Mouse (Mus musculus): ENCODE results near the gene Grip1. TPM values are rescaled to one million over a fixed set of nuclear protein-coding genes. Genes with fewer than 3 reads are reported as not detected.
A peak's percentile ranks its signal among the peaks of the same experiment; 100 is the strongest.

Grip1 gene
- total RNA-seq, 2 experiments from 2014 or later, result 2.0 to 2.2 TPM

DNA sequence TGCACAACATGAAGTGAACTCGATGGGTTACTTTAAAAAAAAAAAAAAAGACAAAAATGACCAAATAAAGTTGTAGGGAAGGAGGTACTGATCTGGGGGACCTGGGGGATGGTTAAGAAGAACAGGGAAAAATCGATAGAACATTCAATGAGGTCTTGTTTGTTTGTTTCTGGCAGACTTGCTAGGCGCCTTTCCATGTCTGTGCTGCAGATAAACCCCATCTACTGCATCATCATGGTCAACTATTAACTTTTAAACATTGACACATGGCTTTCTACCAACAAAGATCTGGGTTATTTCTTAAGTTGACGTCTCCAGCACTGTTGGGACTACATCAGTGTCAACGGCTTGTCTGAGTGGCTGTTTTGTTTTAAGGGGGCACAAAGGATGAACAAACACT is 474.3 kb downstream of the Grip1 start:
- no peak for DNase-seq (ENCODE audit: low spot score in 2 of 2)

DNA sequence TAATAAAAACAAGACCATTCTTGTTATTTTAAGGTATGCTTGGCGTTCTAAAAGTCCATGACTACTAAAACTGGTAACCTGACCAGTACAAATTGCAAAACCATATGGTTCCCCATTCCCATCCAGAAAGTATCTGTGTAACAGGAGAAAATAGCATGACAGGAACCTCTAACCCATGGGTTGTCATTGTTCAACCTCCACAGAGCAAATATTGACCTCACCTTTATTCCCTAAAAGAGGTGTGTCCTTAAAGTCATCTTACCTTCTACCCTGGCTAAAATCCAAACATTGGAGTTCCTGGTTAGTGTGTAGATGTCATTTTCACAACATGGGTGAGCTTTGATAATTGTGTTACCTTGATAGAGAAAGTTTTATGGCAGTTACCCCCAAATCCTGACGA is 475.3 kb downstream of the Grip1 start:
- no peak for DNase-seq (ENCODE audit: low spot score in 2 of 2)

DNA sequence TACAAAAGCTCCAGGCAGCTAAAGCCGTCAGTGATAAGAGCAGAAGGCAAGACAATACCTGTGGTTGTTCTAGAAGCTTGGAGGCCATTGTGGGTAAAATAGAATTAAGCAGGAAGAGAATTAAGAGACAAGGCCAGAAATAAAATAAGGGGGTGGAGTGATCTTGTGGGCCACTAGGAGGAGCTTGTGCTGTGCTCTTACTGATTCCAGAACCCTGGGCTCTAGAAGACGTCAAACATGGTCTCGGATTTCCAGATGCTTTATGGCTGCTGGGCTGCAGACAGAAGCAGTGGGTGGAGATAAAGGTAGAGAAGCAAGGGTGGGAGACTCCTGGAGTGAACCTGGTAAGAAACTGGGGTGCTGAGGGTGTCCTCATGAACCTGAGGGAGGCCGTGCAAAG is 479.2 kb downstream of the Grip1 start:
- DNase-seq (ENCODE audit: low spot score in 2 of 2), result no peak

DNA sequence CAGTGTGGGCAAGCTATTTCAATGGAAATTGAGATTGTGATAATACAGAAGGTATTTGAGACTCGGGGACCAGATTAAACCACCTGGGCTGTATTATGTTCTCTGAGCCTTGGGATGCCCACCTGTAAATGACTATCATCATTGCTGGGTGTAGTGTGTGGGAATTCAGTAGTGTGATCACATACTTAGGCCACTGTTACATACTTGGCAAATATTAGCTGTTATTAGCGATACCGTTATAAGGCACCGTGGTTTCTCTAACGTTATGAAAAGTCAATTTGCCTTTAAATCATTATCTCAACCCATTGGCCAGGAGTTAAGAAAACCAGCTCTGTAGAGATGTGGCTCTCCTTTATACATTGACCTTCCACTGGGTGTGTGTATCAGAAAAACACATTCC is 479.7 kb downstream of the Grip1 start:
- DNase-seq (ENCODE audit: low spot score in 2 of 2), result no peak

DNA sequence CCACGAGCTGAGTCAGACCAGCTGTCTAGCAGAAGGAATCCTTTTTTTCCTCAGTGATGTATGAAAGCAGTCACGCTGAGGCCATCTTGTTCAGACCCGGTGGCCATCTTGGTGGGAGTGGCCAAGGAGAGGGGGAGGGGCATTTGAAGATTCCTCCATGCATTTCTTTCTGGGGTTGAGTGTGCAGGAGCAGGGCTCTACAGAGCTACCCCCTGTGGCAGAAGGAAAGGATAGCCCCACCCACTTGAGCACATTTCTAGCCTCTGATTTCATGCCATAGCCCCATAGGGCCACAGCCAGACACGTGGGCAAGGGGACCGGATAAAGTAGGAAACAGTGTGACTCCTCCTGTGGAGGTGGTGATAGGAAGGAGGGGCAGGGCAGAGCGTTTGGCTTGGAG is 481.6 kb downstream of the Grip1 start:
- no peak for DNase-seq (ENCODE audit: low spot score in 2 of 2)

DNA sequence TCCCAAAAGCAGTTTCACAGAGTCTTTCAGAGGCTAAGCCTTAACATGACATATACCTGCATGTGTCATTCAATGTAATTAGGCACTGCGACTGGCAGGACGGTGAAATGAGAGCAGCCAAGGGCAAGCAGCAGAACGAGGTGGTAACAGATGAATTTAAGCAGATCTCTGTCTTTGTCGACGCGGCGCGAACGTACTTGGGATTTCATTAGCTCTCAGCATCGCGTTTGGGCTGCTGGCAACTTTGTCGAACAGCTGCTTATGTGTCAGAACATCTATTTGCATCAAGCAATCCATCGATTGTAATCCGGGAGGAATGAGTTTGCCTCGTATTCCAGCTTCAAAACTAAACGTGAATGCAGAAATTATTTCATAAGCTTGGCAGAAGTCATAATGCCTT is 483.9 kb downstream of the Grip1 start:
- DNase-seq (ENCODE audit: low spot score in 2 of 2), result no peak

DNA sequence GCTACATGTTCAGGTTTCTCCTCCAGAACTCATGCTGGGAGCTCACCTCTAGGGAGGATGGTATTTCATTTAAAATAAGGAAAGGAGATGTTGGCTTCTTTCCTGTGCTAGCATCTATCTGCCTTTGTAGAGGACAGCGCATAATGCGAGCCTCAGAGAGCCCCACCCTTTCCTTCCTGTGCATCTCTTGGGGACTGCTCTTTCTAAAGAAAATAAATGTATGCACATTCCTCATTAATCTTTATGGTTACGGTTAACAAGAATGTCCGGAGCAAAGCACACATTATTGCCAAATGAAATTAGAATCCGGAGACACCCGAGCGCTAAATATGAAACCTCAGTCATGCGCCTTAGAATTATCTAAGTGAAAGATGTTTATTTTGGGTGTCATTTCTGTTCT is 490.3 kb downstream of the Grip1 start:
- no peak for DNase-seq (ENCODE audit: low spot score in 2 of 2)

DNA sequence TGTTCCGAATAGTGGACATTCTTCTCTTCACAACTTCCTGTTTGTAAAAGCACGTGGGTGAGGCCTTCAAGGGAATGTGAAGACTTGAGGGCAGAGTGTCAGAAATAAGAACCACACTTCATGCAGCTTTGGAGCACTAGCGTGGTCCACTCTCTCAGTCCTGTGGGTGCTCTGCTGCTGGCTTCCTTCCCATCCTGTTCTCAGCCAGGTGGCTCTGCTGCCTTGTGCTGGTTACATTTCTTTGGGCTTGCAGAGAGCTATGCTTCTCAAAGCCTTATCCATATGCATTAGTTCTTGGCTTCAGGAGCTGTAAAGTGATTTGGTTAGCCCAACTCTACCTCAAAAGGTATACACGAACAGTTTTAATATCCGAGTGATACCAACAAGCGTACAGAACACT is 497.8 kb downstream of the Grip1 start:
- no peak for DNase-seq (ENCODE audit: low spot score in 2 of 2)

DNA sequence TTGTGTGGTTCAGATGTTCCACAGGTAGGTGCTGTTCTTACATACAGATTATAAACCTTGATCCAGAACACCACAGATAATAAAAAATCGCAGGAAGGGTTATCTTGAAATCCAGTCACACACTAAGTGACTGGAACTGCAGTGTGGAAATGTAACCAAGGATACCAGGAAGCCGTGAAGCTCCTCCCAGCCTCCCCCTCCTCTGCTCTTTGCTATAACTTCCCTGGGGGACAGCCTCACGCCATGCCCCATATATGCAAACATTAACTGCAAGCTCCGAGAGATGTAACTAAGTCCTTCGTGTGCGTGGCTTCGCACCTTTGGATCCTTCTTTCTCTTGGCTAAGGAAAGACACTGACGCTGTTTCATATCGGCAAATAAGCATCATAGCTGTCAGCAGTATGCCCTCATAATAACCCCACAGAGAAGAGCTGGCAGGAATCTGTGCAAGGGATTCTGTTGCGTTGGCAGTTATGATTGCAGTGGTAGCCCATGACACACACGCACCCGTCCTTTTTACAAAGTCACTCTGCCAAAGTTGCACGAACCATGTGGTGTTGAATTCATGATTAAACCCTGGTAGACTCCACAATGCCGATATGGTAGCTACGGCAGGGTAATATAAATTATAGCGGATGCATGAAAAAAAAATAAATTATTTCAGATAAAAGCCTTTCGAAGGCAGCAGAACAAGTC is 503.8 kb downstream of the Grip1 start:
- DNase-seq (ENCODE audit: low spot score in 2 of 2), result no peak

DNA sequence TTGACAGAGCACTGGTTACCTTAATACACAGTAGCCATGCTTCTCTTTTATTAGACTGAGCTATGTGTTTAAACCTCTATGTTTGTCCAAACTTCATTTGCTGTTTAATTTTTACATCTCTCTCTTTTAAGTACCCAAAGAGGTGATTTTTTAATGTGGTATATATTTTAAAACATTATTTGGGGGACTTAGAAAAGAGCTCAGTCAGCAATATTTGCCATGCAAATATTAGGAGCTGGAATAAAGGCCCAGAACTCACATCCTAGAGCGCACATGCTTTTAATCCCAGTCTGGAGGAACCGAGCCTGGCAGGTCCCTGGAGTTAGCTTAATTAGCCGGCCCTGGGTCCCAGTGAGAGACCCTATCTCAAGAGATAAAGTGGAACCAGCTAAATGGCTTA is 507.3 kb downstream of the Grip1 start:
- DNase-seq (ENCODE audit: low spot score in 2 of 2), result no peak

DNA sequence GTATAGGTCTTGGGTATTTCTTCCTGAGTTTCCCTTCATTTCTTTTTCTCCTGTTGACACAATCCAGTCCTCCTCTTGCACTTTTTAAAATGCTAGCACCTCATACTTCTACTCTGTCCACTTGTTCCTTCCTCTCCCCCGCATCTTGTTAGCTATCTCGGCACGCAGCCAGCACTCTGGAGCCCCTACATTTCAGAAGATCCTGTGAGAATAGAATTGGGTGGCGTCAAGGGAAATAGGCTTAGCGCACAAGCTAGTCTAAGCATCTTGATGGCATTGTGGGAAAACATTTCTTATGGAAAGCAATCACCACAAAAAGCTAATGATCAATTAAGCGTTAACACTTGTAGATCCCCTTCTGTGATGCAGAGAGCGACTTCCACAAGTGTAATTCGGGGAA is 512.7 kb downstream of the Grip1 start:
- DNase-seq (ENCODE audit: low spot score in 2 of 2), result no peak

DNA sequence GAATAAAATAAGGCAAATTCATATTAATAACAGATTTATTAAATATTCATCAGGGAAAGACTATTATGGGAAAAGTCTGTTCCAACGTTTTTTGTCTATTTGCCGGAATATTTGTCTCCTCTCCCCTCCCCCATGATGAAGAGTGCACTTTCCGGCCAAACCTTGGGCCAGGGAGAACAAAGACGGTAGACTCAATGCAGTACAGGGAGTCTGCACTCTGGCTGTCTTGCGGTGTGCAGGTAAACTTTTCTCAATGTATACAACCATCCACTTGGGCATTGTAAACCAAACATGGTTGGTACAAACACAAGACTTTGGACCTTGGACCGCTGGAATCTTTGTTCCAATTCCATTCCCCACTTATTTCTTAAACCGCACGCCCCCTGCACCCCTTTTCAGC is 525.8 kb downstream of the Grip1 start:
- no peak for DNase-seq (ENCODE audit: low spot score in 2 of 2)

DNA sequence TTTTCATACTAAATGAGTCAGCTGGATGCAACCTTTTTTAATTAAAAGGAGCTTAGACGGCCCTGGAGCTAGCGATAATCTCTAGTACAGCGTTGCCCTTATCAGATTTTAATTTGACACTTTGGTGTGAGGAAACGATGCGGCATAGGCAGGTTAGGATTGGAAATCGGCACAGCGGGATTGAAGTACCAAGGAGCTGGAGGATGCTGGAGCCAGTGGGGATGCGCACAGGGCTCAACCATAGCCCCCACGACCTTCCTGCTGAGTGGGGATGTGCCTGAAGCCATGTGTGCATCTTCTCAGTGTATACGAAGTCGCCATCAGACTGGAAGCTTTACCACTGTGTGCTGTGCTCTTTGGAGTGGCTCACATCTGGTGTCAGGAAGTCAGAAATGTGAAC is 526.4 kb downstream of the Grip1 start:
- DNase-seq (ENCODE audit: low spot score in 2 of 2), result no peak

DNA sequence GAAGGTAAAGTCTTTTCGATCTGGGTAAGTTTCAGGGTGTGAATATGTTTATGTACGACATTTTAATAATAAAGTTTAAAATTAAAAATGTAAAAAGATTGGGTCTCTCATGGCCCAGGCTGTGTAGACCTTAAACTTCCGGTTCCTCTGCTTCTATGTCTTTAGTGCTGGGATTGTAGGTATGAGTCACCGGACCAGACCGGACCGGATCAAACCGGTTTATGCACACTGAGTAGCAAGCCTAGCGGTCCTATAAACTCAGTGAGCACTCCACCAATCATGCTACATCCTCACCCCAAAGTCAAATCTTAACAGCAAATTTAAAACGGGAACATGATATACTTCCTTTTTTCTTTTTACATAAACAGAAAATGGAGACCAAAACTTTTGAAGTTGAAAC is 530.7 kb downstream of the Grip1 start:
- DNase-seq (ENCODE audit: low spot score in 2 of 2), result no peak

DNA sequence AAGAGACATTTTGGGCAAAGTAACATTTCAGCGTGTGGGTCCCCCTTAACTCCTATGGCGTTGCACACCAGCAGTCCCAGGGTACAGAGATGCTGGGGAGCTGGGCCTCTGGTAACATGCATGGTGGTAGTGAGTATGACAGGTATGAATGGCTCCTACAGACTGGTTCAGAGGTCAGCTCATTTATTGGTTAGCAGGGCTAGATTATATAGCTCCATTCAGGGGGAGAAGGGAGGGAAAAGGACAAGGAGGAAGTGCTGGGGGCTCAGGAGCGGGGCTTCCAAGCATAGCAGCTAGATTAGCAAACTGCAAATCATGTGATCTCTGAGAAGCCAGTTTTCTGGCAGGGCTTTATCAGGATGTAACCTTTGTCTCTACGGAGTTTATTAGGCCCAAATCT is 544.8 kb downstream of the Grip1 start:
- no peak for DNase-seq (ENCODE audit: low spot score in 2 of 2)

DNA sequence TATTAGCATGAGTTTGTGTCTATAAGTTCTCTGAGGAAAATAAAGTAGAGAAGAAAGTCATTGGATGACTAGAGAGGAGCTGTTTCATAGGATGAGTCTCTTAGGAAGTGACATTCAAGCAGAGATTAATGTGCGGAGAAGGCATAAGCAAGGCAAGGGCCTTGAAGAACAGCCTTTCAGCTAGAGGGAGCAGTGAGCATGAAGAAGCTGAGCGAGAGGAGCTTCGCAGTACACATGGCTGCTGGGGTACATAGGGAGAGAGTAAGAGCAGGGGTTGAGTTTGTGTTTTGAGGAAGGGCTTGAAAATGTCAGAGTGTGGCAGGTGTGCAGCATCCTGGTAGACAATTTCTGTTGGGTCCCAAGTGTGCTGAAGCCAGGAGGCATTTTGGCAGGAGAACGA is 548.5 kb downstream of the Grip1 start:
- no peak for DNase-seq (ENCODE audit: low spot score in 2 of 2)

DNA sequence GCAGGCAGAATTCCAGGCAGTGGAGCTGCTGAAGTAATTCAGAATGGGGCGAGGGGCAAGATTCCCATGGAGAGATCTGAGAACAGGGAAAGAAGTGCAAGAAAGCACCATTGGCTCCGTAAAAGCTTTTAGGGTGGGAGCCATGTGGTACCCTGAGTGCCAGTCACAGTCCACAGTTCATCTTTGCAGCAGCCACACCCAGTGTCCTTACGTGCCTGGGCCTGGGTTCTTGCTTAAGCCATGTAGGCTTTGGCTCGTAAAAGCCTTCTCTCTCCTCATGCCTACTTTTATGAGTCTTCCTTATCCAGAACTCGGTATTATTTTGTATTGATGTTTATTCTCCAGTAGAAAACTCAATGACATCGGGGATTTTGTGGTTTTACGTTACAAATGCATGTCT is 550.5 kb downstream of the Grip1 start:
- no peak for DNase-seq (ENCODE audit: low spot score in 2 of 2)

DNA sequence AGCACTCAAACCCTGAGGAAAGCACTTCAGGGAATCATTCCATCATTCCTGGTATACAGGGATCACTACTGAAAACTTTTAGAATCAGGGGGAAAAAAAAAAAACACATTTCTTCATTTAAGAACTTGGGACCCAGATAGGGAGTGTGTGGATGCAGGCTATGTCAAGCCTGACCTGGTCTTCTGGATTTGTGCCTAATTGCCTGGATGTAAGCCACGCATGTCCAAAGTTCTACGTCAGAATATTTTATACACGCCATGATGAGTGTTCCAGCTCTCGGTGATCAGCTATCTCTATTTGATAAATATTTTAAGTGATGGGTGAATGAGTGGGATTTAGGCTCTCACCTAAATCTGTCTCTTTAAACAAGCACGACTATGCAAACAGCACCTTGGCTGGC is 552.0 kb downstream of the Grip1 start:
- no peak for DNase-seq (ENCODE audit: low spot score in 2 of 2)

DNA sequence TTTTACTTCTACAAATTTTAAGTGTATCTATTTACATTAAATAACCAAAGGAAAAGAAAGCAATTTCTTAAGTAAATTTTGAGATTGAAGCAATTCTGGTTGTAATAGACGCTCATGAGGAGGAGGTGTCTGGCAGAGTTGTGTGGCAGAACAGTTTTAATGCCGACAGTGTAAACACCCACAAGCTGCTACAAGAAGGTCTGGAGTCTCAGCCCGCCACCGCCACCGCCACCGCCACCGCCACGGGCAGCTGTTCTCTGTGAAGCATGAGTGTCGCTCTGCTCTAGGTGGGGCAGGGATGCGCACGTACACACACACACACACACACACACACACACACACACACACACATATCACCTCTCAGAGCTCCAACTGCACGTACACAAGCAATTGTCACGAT is 558.7 kb downstream of the Grip1 start:
- no peak for DNase-seq (ENCODE audit: low spot score in 2 of 2)

DNA sequence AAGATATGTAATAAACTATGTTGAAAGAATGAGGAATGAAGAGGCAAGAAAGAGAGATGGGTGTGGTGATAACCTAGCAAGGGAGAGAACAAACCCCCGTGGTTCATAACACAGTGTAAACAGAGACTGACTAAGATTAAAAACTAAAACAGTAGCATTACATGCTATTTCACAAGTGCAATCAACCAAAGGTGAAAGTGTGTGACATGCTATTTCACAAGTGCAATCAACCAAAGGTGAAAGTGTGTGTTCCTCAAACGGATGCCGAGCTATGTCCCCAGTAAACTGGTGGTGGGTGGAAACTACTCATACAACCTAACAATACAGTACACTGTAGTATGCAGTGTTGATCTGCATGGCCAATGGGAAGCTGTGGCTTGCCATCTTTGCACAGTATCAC is 561.5 kb downstream of the Grip1 start:
- no peak for DNase-seq (ENCODE audit: low spot score in 2 of 2)

DNA sequence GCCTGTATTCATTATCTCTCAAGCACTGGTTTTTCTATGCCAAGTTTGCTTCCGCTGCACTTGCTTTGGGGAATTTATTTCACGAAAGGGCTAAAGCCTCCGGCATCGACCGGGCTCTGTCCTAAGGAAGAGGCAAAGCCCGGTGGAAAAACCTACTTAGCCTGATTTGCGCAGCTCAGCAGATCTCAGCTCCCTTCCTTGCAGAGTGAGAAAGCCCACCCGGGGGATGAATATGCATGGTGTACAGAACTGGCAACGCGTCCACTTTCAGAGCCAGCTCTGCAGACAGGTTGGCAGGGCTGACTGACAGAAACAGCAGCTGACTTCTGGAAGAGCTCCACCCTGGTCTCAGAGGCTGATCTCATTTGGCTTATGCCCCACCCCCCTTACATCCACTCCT is 572.8 kb downstream of the Grip1 start:
- DNase-seq (ENCODE audit: low spot score in 2 of 2), result peak in 1 of 2 experiments; percentile 11

DNA sequence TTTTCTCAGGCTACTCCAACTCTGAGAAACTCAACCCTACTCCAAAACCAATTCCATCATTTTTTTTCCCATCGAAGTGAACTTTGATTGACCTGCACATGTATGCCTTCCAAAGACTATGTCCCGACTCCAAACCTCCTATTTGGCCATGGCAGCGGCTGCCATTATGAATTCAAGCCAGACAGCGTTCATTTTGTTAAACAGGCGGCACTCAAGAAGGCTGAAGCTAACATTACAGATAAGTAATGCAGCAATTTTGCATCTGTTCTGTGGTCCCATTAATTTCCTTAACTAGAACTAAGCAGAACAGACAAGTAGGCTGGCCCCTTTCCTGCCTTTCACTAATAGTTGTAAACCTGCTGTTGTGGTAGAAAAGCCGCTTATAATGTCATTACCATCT is 577.3 kb downstream of the Grip1 start:
- no peak for DNase-seq (ENCODE audit: low spot score in 2 of 2)

DNA sequence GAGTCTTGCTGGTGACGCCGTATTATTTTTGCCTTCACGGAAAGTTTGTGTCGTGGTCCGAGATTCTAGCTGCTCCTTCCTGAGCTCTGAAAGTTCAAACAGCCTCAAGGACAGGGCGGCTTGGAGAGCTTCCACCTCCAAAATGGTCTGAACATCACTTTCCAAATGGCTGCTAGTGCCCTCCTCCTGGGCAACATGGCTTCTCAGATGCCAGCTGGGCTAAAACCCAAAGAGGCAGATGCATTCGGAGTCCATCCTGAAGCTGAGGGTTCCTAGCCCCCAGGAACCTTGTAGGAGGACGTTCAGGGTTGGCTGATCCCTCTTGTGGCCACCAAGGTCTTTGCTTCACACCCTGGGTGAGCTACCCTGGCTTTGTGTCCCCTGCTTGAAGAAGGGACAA is 577.7 kb downstream of the Grip1 start:
- no peak for DNase-seq (ENCODE audit: low spot score in 2 of 2)

DNA sequence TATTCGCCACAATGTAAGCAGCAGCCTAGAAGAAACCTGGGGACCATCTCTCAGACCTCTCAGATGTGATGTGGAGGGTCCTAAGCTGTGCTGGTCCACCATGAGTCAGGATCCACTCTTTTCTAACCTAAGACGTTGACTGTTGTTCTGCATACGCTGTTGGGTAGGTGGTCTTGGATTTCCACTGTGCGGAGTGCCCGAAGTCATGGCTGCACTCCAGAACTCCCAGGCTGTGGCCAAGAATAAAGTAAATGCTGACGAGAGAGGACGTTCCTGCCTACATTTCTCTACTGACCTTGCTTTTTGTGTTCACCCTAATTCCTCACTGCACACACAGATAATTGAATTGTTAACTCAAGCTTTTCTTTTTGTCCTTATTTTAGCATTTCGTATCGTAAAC is 580.2 kb downstream of the Grip1 start:
- no peak for DNase-seq (ENCODE audit: low spot score in 2 of 2)

Measured in gastrocnemius, postnatal 4 days (tissue).